Mouse (Mus musculus) thymus, postnatal 14 days (tissue): ENCODE data around the gene Npffr2.
"Not testable (repeated sequence)": the region's sequence is repeated elsewhere in the genome, so short reads cannot be mapped to it uniquely, and the experiment has no call there.

Source experiments
- DNase-seq: peaks from one replicate; pipeline ENCODE4 v3.0.0; 2021

The Npffr2 gene

GRCm38 (mm10) chr5:89526878-89527578 lies at the start of gene Npffr2:
Gene Npffr2 (plus strand): TSS chr5:89527429.
- DNase-seq, result no peak

- no peak for DNase-seq
Measured at GRCm38 (mm10) chr5:89492560-89492959, 34.7 kb upstream of the Npffr2 start.

GRCm38 (mm10) chr5:89500182-89500581 lies 27.0 kb upstream of the Npffr2 start:
- DNase-seq, result no peak

- no peak for DNase-seq
Measured at GRCm38 (mm10) chr5:89518641-89519040, 8.6 kb upstream of the Npffr2 start.

- DNase-seq, result no peak
Measured at GRCm38 (mm10) chr5:89526181-89526778, 949 bp upstream of the Npffr2 start.

- no peak for DNase-seq
Measured at GRCm38 (mm10) chr5:89528951-89529350, 1.7 kb downstream of the Npffr2 start.

GRCm38 (mm10) chr5:89529391-89529790 lies 2.2 kb downstream of the Npffr2 start:
- DNase-seq, result no peak

- no peak for DNase-seq
Measured at GRCm38 (mm10) chr5:89536018-89536417, 8.8 kb downstream of the Npffr2 start.

GRCm38 (mm10) chr5:89542472-89542871 lies 15.2 kb downstream of the Npffr2 start:
- no peak for DNase-seq

GRCm38 (mm10) chr5:89543476-89543875 lies 16.2 kb downstream of the Npffr2 start:
- DNase-seq, result peak; percentile 5

- DNase-seq, result not testable (repeated sequence)
Measured at GRCm38 (mm10) chr5:89559118-89559517, 31.9 kb downstream of the Npffr2 start.

- no peak for DNase-seq
Measured at GRCm38 (mm10) chr5:89561381-89561780, 34.2 kb downstream of the Npffr2 start.

GRCm38 (mm10) chr5:89578678-89579077 lies 51.4 kb downstream of the Npffr2 start:
- DNase-seq, result no peak

GRCm38 (mm10) chr5:89579181-89579580 lies 52.0 kb downstream of the Npffr2 start:
- no peak for DNase-seq

GRCm38 (mm10) chr5:89581143-89581542 lies 53.9 kb downstream of the Npffr2 start:
- no peak for DNase-seq

- DNase-seq, result no peak
Measured at GRCm38 (mm10) chr5:89581742-89582366, 54.6 kb downstream of the Npffr2 start.

GRCm38 (mm10) chr5:89585021-89585420 lies 57.8 kb downstream of the Npffr2 start:
- DNase-seq, result no peak

- DNase-seq, result no peak
Measured at GRCm38 (mm10) chr5:89592301-89592700, 65.1 kb downstream of the Npffr2 start.

- DNase-seq, result no peak
Measured at GRCm38 (mm10) chr5:89611322-89612015, 84.2 kb downstream of the Npffr2 start.

- DNase-seq, result no peak
Measured at GRCm38 (mm10) chr5:89612262-89612661, 85.0 kb downstream of the Npffr2 start.

- DNase-seq, result no peak
Measured at GRCm38 (mm10) chr5:89631599-89631998, 104.4 kb downstream of the Npffr2 start.
